Mouse (Mus musculus) liver, embryonic 12.5 days (tissue): ENCODE results near the gene Dab2. TPM values are rescaled to one million over a fixed set of nuclear protein-coding genes. Genes with fewer than 3 reads are reported as not detected.

Source experiments
- ATAC-seq: fragments of 200-750 bp; cut with Nextera tagmentation; 2 replicates; pipeline ENCODE4 v1.8.0; 2017; ENCODE audit warnings: moderate number of reproducible peaks, mild to moderate bottlenecking, moderate library complexity
- H3K27ac ChIP-seq: fragments of 300-500 bp; sonication (generic); 2 replicates; pipeline ENCODE4 v1.5.1; 2016; ENCODE audit warnings: mild to moderate bottlenecking
- H3K27me3 ChIP-seq: fragments of 300-500 bp; sonication (generic); replicated peaks from 2 replicates; pipeline ENCODE4 v1.6.1; 2016; ENCODE audit warnings: mild to moderate bottlenecking, moderate library complexity
- H3K36me3 ChIP-seq: fragments of 300-500 bp; sonication (generic); 2 replicates; pipeline ENCODE4 v1.6.1; 2016; ENCODE audit warnings: mild to moderate bottlenecking, moderate library complexity
- H3K4me1 ChIP-seq: fragments of 300-500 bp; sonication (generic); 2 replicates; pipeline ENCODE4 v1.6.1; 2016
- H3K4me2 ChIP-seq: fragments of 300-500 bp; sonication (generic); 2 replicates; pipeline ENCODE4 v1.6.1; 2016; ENCODE audit warnings: mild to moderate bottlenecking, moderate library complexity
- H3K4me3 ChIP-seq: fragments of 300-500 bp; sonication (generic); 2 replicates; pipeline ENCODE4 v1.5.1; 2016; ENCODE audit warnings: mild to moderate bottlenecking, moderate library complexity
- H3K9ac ChIP-seq: fragments of 300-500 bp; sonication (generic); 2 replicates; pipeline ENCODE4 v1.6.1; 2016; ENCODE audit warnings: mild to moderate bottlenecking, moderate library complexity
- H3K9me3 ChIP-seq: fragments of 300-500 bp; sonication (generic); replicated peaks from 2 replicates; pipeline ENCODE4 v1.6.1; 2016; ENCODE audit warnings: mild to moderate bottlenecking, moderate library complexity
- WGBS: fragments of 180-500 bp; shearing (Covaris S2); methylation state at CpG from one replicate; pipeline ENCODE4 v1.1.7; 2016; ENCODE audit not compliant: insufficient replicate concordance; 5-methylcytosine and 5-hydroxymethylcytosine counted together
- polyA plus RNA-seq: library from polyadenylated mRNA; unstranded; fragments of >200 nt; fragmentation: Nextera tagmentation; extraction: Ambion mirVana; gene quantifications from 2 replicates; pipeline ENCODE4 v1.2.1, GENCODE M21; 2016

Dab2 gene
- polyA plus RNA-seq, 1 experiment from 2014 or later: 17.1 TPM

DNA sequence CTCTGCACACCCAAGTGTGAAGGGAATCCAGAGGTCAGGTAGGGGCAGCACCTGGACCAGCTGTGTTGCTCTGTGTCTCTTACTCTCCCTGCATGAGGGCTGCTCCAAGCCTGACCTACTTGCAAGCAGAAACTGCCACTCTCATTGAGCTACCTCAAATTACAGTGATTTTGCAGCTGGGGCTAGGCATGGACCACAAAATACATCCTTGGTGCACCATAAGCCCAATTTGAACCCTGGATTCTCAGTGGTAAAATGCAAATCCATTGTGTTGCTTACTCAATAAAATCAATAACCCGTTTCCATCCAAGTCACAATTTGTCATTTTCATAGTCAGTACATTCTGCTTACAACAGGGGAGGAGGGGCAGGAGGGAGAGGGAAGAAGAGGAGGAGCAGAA is 85.7 kb downstream of the Dab2 start:
- ATAC-seq: no peak
- 23% methylated on average over 1 of the region's 1 CpGs for WGBS
- Histone ChIP-seq H3K27ac (no peak overlapping the region), H3K4me3 (no peak overlapping the region), H3K4me1 (no peaks in the 10 kb centered on the region), H3K4me2 (no peak overlapping the region), H3K9ac (no peak overlapping the region), H3K36me3 (no peaks in the 10 kb centered on the region), H3K9me3 (no peaks in the 10 kb centered on the region), H3K27me3 (peaks cover 39% of the 10 kb centered on the region)

DNA sequence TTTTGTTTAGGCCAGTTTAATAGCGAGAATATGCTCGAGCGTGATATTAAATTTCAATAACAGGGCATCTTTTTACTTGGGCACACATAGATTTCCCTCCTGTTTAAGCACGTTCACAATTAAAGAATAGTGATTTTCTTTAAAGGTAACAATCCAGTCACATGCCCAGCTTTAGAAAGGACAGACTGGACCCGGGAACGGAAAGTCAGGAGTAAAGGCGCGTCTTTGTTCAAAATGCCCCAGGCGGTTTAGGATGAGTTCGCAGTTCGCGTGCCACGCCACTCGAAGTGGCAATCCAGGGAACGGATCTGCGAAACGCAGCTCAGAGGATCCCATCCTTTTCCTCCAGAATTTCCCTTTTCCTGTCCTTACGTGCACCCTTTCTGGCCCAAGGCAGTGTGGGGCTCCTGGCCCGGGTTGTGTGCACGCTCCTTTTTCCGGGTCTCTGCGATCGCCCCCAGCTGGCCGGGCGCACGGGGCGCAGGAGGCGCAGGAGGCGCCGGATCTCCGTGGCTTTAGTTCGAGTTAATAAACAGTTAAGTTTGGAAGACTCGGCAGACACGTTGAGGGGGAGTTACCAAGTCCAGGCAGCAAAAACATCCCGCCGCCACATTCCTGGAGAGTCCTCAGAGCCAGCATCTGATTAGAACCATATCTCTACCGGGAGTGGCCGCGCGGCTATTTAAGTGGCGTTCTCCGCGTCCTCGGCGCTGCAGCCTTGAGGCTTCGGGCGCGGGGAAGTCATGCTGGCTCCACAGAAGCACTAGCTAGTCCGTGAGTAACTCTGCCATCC is 86.8 kb downstream of the Dab2 start:
- no peaks in the 10 kb centered on the region for H3K4me1 ChIP-seq
- H3K27ac ChIP-seq: no peak overlapping the region
- peak overlapping the region; percentile 59 for H3K4me2 ChIP-seq
- peak overlapping the region; percentile 43 for H3K4me3 ChIP-seq
- ATAC-seq: peak; percentile 75
- H3K9ac ChIP-seq: 0 out of 2 replicates have a peak overlapping the region, but pooled peaks have one; percentile 27
- peaks cover 39% of the 10 kb centered on the region for H3K27me3 ChIP-seq
- 3% methylated on average over 49 of the region's 49 CpGs for WGBS
- H3K9me3 ChIP-seq: no peaks in the 10 kb centered on the region
- H3K36me3 ChIP-seq: no peaks in the 10 kb centered on the region

DNA sequence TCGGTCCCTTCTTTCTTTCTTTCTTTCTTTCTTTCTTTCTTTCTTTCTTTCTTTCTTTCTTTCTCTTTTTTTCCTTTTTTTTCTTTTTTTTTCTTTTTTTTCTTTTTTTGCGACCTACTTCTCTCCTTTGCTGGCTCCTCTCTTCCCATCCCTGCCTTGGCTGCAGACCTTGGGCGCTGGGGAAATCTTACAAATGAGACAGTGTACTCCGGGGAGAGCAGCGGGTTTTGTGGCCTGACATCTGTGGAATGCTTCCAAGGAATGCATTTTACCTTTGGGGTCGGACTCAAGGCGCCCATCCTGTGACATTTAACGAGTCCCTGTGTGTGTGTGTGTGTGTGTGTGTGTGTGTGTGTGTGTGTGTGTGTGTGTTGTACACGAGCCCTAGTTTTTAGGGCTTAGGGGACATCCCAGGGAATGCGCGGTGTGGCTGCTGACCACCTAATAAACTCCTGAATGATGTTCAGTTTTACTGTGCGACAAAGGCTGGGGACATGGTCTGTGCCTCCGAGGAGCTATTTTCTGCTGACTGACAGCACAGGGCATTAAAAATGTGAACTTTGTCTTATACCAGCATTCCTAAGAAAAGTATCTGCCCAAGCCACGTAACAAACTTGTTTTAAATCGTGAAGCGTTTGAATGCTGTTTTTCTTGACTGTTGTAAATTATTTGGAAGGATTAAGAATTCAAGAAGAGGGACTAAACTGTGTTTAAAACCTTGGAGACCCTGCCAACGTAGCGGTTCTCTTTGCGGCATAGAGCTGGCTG is 87.6 kb downstream of the Dab2 start:
- no peak overlapping the region for H3K27ac ChIP-seq
- H3K36me3 ChIP-seq: no peaks in the 10 kb centered on the region
- H3K27me3 ChIP-seq: peaks cover 39% of the 10 kb centered on the region
- H3K4me2 ChIP-seq: peak overlapping the region; percentile 59
- no peak overlapping the region; the same call in 1 of the 2 replicates for H3K9ac ChIP-seq
- H3K9me3 ChIP-seq: no peaks in the 10 kb centered on the region
- H3K4me3 ChIP-seq: peak overlapping the region; percentile 43
- 27% methylated on average over 19 of the region's 19 CpGs for WGBS
- no peaks in the 10 kb centered on the region for H3K4me1 ChIP-seq
- no peak for ATAC-seq

DNA sequence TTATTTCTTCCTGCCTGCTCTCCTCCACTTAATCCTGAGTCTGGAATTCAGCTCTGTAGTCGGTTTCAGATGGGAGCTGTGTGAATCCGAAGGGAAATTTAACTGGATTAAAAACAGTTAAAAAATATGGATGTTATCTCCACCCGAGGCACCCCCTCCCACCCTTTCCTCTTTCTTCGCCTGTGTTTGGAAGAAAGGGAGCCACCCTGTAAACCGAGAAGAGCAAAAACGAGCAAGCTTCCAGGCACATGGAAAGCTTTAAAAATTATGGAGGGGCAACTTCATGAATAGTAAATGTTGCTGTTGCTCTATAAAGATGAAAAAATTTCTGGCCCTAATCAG is 88.1 kb downstream of the Dab2 start:
- no peaks in the 10 kb centered on the region for H3K36me3 ChIP-seq
- H3K9me3 ChIP-seq: no peaks in the 10 kb centered on the region
- H3K27ac ChIP-seq: no peak overlapping the region
- H3K4me3 ChIP-seq: peak overlapping the region; percentile 43
- no peak for ATAC-seq
- no peak overlapping the region for H3K9ac ChIP-seq
- peaks cover 39% of the 10 kb centered on the region for H3K27me3 ChIP-seq
- H3K4me2 ChIP-seq: peak overlapping the region; percentile 28; the same call in 1 of the 2 replicates
- 23% methylated on average over 6 of the region's 6 CpGs for WGBS
- no peaks in the 10 kb centered on the region for H3K4me1 ChIP-seq

DNA sequence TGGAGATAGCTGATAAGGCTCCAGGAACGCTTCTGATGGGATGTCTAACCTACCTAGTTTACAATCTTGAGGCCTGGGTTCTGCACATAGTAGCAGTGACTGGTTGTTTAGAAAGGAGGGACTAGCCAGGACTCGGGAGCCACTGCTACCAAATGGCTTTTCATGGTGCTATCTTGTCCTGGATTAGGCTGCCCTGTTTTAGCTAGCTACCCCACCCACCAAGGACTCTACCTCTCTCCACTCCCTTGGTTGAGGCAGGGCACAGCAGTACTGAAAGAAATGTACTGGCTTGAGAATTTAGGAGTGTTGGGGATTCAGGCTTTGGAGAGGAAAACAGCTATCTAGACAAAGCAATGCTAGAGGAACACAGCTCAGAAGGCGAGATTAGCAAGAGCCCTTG is 88.6 kb downstream of the Dab2 start:
- Histone ChIP-seq H3K4me2 (peak overlapping the region; percentile 28; the same call in 1 of the 2 replicates), H3K36me3 (no peaks in the 10 kb centered on the region), H3K4me3 (peak overlapping the region; percentile 43), H3K4me1 (no peaks in the 10 kb centered on the region), H3K9me3 (no peaks in the 10 kb centered on the region), H3K27me3 (peaks cover 39% of the 10 kb centered on the region), H3K27ac (no peak overlapping the region), H3K9ac (0 out of 2 replicates have a peak overlapping the region, but pooled peaks have one; percentile 13)
- WGBS: 44% methylated on average over 3 of the region's 3 CpGs
- no peak for ATAC-seq

DNA sequence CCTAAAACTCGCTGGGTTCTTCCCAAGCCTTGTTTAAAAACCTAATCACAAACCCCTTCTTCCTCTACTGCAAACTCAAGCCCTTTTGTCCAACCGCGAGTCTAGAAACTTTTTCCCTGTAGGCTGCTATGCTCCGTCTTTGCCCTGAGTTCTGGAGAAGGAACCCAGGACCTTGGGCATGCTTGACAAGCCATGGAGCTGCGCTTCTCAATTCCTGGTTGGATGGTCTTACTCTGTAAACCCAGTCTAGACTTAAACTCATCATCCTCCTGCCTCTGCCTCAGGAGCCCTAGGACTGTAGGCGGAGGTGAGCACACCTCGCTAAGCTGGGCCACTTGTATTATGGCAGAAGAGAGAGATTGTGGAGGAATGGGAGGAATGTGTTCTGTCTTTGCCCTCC is 89.0 kb downstream of the Dab2 start:
- no peaks in the 10 kb centered on the region for H3K9me3 ChIP-seq
- ATAC-seq: no peak
- H3K4me1 ChIP-seq: no peaks in the 10 kb centered on the region
- peaks cover 39% of the 10 kb centered on the region for H3K27me3 ChIP-seq
- peak overlapping the region; percentile 43 for H3K4me3 ChIP-seq
- no peak overlapping the region for H3K27ac ChIP-seq
- peak overlapping the region; percentile 28; the same call in 1 of the 2 replicates for H3K4me2 ChIP-seq
- H3K9ac ChIP-seq: no peak overlapping the region
- 64% methylated on average over 7 of the region's 7 CpGs for WGBS
- no peaks in the 10 kb centered on the region for H3K36me3 ChIP-seq

DNA sequence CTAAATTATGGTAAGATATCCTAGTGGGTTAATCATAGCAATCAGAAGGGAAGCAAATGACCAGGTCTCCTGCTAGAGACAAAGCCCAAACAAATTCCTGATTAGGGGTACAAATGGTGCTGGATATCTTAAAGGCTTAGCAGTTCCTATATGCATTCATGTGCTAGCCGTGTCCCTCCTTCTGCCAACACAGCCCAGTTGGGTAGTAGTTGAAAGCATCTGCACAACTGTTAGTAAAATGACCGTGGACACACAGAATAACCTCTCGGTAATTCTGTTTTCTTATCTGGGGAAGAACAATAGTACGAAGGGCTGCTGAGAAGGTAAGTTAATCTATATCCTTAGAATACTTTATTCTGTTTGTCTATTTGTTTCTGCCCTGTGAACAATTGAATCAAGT is 90.5 kb downstream of the Dab2 start:
- Histone ChIP-seq H3K27me3 (peaks cover 38% of the 10 kb centered on the region), H3K9ac (no peak overlapping the region), H3K9me3 (no peaks in the 10 kb centered on the region), H3K4me2 (no peak overlapping the region), H3K4me3 (no peak overlapping the region), H3K36me3 (no peaks in the 10 kb centered on the region), H3K4me1 (no peaks in the 10 kb centered on the region), H3K27ac (no peak overlapping the region)
- WGBS: 62% methylated on average over 4 of the region's 4 CpGs
- no peak for ATAC-seq

DNA sequence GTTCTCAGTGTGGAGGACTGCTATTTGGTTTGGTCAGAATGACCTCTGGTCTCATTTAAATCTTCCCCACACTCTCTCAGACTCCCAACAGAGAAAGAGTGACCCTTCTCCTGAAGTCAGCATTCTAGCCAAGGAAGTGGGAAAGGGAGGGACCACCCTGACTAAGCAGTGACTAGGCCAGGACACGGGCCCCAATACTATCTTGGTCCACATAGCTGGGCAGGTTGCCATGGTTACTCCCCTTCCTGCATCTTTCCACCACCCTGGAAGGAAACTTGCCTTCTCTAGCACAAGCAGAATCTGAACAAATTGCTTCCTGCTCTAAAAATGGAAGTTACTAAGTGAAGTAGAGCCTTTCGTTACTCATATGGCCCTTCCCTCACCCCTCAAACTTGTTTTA is 91.1 kb downstream of the Dab2 start:
- Histone ChIP-seq H3K4me1 (no peaks in the 10 kb centered on the region), H3K9ac (no peak overlapping the region), H3K27me3 (peaks cover 32% of the 10 kb centered on the region), H3K4me2 (no peak overlapping the region), H3K27ac (no peak overlapping the region), H3K36me3 (no peaks in the 10 kb centered on the region), H3K9me3 (no peaks in the 10 kb centered on the region), H3K4me3 (no peak overlapping the region)
- 19% methylated on average over 2 of the region's 2 CpGs for WGBS
- ATAC-seq: no peak

DNA sequence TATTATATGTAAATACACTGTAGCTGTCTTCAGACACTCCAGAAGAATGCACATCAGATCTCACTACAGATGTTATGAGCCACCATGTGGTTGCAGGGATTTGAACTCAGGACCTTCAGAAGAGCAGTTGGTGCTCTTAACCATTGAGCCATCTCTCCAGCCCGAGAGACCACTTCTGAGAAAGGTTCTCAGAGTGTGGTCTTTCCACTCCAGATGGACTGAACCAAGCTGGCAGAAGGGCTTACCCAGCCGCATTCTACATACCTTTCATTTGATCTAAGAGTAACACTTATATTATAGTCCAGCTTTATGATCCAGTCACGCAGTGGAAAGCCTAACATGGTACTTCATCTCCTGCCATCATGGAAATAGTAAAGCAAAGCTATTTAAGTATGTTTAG is 92.3 kb downstream of the Dab2 start:
- Histone ChIP-seq H3K9me3 (no peaks in the 10 kb centered on the region), H3K36me3 (no peaks in the 10 kb centered on the region), H3K4me1 (no peaks in the 10 kb centered on the region), H3K4me2 (no peak overlapping the region), H3K4me3 (no peak overlapping the region), H3K9ac (no peak overlapping the region), H3K27me3 (peaks cover 20% of the 10 kb centered on the region), H3K27ac (no peak overlapping the region)
- 59% methylated on average over 3 of the region's 3 CpGs for WGBS
- no peak for ATAC-seq

DNA sequence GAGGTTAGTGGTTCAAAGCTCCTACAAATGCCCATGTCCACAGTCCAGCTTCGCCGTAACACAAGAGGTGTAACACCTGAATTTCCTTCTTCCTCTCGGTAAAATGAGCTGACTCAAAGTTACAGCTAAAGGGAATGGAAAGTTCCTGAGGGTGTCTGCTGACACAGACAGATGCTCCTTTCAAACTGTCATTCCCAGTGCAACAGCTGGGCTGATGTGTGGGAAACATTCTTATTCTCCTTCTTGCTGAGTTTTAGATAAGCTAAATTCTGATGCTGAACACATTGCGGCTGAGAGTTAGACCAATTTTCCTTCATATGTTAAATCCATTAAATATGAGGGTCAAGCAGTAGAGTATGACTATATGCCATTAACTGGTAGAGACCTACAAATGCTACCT is 94.0 kb downstream of the Dab2 start:
- H3K4me1 ChIP-seq: no peaks in the 10 kb centered on the region
- no peak overlapping the region for H3K27ac ChIP-seq
- ATAC-seq: no peak
- peaks cover 3% of the 10 kb centered on the region; the same call in 1 of the 2 replicates for H3K27me3 ChIP-seq
- H3K4me2 ChIP-seq: no peak overlapping the region
- 78% methylated on average over 4 of the region's 4 CpGs for WGBS
- H3K9ac ChIP-seq: no peak overlapping the region
- no peaks in the 10 kb centered on the region for H3K36me3 ChIP-seq
- H3K4me3 ChIP-seq: no peak overlapping the region
- no peaks in the 10 kb centered on the region for H3K9me3 ChIP-seq

DNA sequence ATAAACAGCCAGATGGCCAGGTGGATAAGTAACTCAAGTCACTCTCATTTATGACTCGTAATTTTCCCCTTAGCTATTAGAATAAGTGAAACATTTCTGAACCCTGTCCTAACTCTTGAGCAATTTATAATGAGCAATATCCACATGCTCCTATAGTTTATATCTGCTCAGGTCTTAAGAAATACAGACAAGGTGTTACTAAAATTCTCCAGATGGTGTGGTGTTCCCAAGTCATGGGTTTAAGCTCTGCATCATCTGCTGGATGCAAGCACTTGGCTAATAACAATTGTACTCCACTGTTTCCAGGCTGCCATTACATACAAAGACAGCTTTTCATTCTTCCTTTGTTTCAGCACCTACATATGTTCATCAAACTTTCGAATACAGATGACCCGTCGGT is 98.6 kb downstream of the Dab2 start:
- no peaks in the 10 kb centered on the region for H3K36me3 ChIP-seq
- no peak overlapping the region for H3K9ac ChIP-seq
- H3K4me3 ChIP-seq: no peak overlapping the region
- no peak for ATAC-seq
- no peak overlapping the region for H3K27ac ChIP-seq
- WGBS: 76% methylated on average over 4 of the region's 4 CpGs
- H3K27me3 ChIP-seq: no peaks in the 10 kb centered on the region
- no peaks in the 10 kb centered on the region for H3K9me3 ChIP-seq
- no peaks in the 10 kb centered on the region for H3K4me1 ChIP-seq
- H3K4me2 ChIP-seq: no peak overlapping the region

DNA sequence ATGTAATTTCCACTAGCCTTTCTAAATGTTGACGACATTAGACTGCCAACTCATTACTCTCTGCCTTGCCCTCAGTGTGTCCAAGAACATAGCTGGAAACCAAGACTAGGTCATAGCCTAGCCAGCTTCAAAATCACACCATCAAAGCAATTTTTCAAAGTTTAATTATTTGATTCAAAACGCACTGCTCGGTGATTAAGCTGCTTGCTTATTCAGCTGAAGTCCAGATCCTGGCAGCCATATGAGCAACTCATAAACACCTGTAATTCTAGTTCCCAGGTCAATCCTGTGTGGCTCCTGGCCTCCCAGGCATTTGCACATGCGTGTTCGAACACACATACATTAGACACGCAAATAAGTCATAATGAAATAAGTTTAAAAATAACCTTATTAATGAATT is 99.3 kb downstream of the Dab2 start:
- Histone ChIP-seq H3K36me3 (no peaks in the 10 kb centered on the region), H3K9ac (no peak overlapping the region), H3K4me2 (no peak overlapping the region), H3K4me1 (no peaks in the 10 kb centered on the region), H3K27me3 (no peaks in the 10 kb centered on the region), H3K9me3 (no peaks in the 10 kb centered on the region), H3K4me3 (no peak overlapping the region), H3K27ac (no peak overlapping the region)
- 75% methylated on average over 6 of the region's 6 CpGs for WGBS
- ATAC-seq: no peak
